Mouse (Mus musculus) midbrain, postnatal 0 days (tissue): ENCODE measurements at regions not wholly inside any gene's neighbourhood (a gene's known extent, or its start where the extent isn't known, plus 50 kb on each side); places are given as distances from the start of the nearest gene placed in this dataset.

Source experiments
- ATAC-seq: fragments of 200-750 bp; cut with Nextera tagmentation; 2 replicates; pipeline ENCODE4 v1.8.0; 2017; ENCODE audit warnings: moderate number of reproducible peaks, mild to moderate bottlenecking, moderate TSS enrichment, moderate library complexity; ENCODE audit not compliant: low FRiP score
- DNase-seq: peaks from one replicate; pipeline ENCODE4 v3.0.0-alpha.2; 2015; ENCODE audit warnings: low spot score
- H3K27ac ChIP-seq: fragments of 300-500 bp; sonication (generic); 2 replicates; pipeline ENCODE4 v1.5.1; 2014; ENCODE audit warnings: low read depth, mild to moderate bottlenecking, low read length, mixed read lengths
- H3K27me3 ChIP-seq: fragments of 300-500 bp; sonication (generic); 2 replicates; pipeline ENCODE4 v1.6.1; 2014; ENCODE audit warnings: low read length, control low read depth, mixed read lengths; ENCODE audit not compliant: insufficient read depth
- H3K36me3 ChIP-seq: fragments of 300-500 bp; sonication (generic); 2 replicates; pipeline ENCODE4 v1.6.1; 2014; ENCODE audit warnings: low read length, control low read depth, mixed read lengths; ENCODE audit not compliant: insufficient read depth
- H3K4me1 ChIP-seq: fragments of 300-500 bp; sonication (generic); 2 replicates; pipeline ENCODE4 v1.6.1; 2014; ENCODE audit warnings: mild to moderate bottlenecking, control low read depth, antibody characterized with exemption, low read length, mixed read lengths; ENCODE audit not compliant: insufficient read depth
- H3K4me2 ChIP-seq: fragments of 300-500 bp; sonication (generic); 2 replicates; pipeline ENCODE4 v1.6.1; 2014; ENCODE audit warnings: low read depth, mild to moderate bottlenecking, low read length, mixed read lengths; ENCODE audit not compliant: poor library complexity, severe bottlenecking
- H3K4me3 ChIP-seq: fragments of 300-500 bp; sonication (generic); 2 replicates; pipeline ENCODE4 v1.5.1; 2014; ENCODE audit warnings: low read depth, mild to moderate bottlenecking, low read length, moderate library complexity
- H3K9ac ChIP-seq: fragments of 300-500 bp; sonication (generic); replicated peaks from 2 replicates; pipeline ENCODE4 v1.6.1; 2014; ENCODE audit warnings: mild to moderate bottlenecking, low read length, moderate library complexity, mixed read lengths; ENCODE audit not compliant: poor library complexity, severe bottlenecking
- H3K9me3 ChIP-seq: fragments of 300-500 bp; sonication (generic); 2 replicates; pipeline ENCODE4 v1.6.1; 2016; ENCODE audit warnings: low read length, control low read depth
- CTCF ChIP-seq: IDR thresholded peaks from 2 replicates; pipeline ENCODE4 v1.5.1; 2016; ENCODE audit warnings: antibody characterized with exemption, mild to moderate bottlenecking
- WGBS: fragments of 180-500 bp; shearing (Covaris S2); extraction: QIAGEN DNeasy Blood & Tissue Kit; methylation state at CpG from one replicate; pipeline ENCODE4 v1.1.7; 2014; 5-methylcytosine and 5-hydroxymethylcytosine counted together

- ATAC-seq (no peak), DNase-seq (no peak)
- no peak for TF ChIP-seq CTCF
- Histone ChIP-seq H3K36me3 (no peaks in the 10 kb centered on the region), H3K4me2 (no peak overlapping the region), H3K4me3 (no peak overlapping the region), H3K27me3 (no peaks in the 10 kb centered on the region), H3K27ac (no peak overlapping the region), H3K4me1 (peaks cover 1% of the 10 kb centered on the region; the same call in 1 of the 2 replicates), H3K9me3 (no peaks in the 10 kb centered on the region), H3K9ac (no peak overlapping the region)
- WGBS: 88% methylated on average over 4 of the region's 4 CpGs
Observed at GRCm38 (mm10) chr12:12181686-12182085, 80.3 kb upstream of the Fam49a start.

GRCm38 (mm10) chr12:12186353-12186752 lies 75.6 kb upstream of the Fam49a start:
- 82% methylated on average over 2 of the region's 2 CpGs for WGBS
- DNase-seq (no peak), ATAC-seq (no peak)

GRCm38 (mm10) chr12:12195066-12195465 lies 66.9 kb upstream of the Fam49a start:
- Histone ChIP-seq H3K4me3 (no peak overlapping the region), H3K27ac (no peak overlapping the region), H3K36me3 (no peaks in the 10 kb centered on the region), H3K9me3 (no peaks in the 10 kb centered on the region), H3K27me3 (no peaks in the 10 kb centered on the region), H3K4me2 (no peak overlapping the region), H3K9ac (no peak overlapping the region), H3K4me1 (no peaks in the 10 kb centered on the region)
- 42% methylated on average over 1 of the region's 1 CpGs for WGBS
- no peak for TF ChIP-seq CTCF
- DNase-seq: no peak
- ATAC-seq: no peak

More at GRCm38 (mm10) chr12:12186353-12186752, 75.6 kb upstream of the Fam49a start:
- H3K4me3 ChIP-seq: no peak overlapping the region
- H3K4me1 ChIP-seq: no peaks in the 10 kb centered on the region
- H3K9me3 ChIP-seq: no peaks in the 10 kb centered on the region
- H3K27ac ChIP-seq: no peak overlapping the region
- H3K4me2 ChIP-seq: no peak overlapping the region
- no peak for TF ChIP-seq CTCF
- H3K9ac ChIP-seq: no peak overlapping the region
- no peaks in the 10 kb centered on the region for H3K36me3 ChIP-seq
- H3K27me3 ChIP-seq: no peaks in the 10 kb centered on the region

GRCm38 (mm10) chr12:12196627-12197026 lies 65.3 kb upstream of the Fam49a start:
- 81% methylated on average over 3 of the region's 3 CpGs for WGBS
- Histone ChIP-seq H3K27ac (no peak overlapping the region), H3K4me2 (no peak overlapping the region), H3K36me3 (no peaks in the 10 kb centered on the region), H3K9ac (no peak overlapping the region), H3K4me1 (no peaks in the 10 kb centered on the region), H3K27me3 (no peaks in the 10 kb centered on the region), H3K4me3 (no peak overlapping the region), H3K9me3 (no peaks in the 10 kb centered on the region)
- ATAC-seq: no peak
- TF ChIP-seq CTCF: no peak
- no peak for DNase-seq

GRCm38 (mm10) chr12:12208216-12208615 lies 53.7 kb upstream of the Fam49a start:
- no peak overlapping the region for H3K27ac ChIP-seq
- no peaks in the 10 kb centered on the region for H3K9me3 ChIP-seq
- H3K4me1 ChIP-seq: no peaks in the 10 kb centered on the region
- DNase-seq (no peak), ATAC-seq (no peak)
- no peaks in the 10 kb centered on the region for H3K27me3 ChIP-seq
- H3K4me2 ChIP-seq: no peak overlapping the region
- WGBS: 66% methylated on average over 1 of the region's 1 CpGs
- H3K9ac ChIP-seq: no peak overlapping the region
- no peaks in the 10 kb centered on the region for H3K36me3 ChIP-seq
- TF ChIP-seq CTCF: no peak
- H3K4me3 ChIP-seq: no peak overlapping the region
